ENCODE assay signal across 10 mouse cellular contexts in the genomic region with DNA sequence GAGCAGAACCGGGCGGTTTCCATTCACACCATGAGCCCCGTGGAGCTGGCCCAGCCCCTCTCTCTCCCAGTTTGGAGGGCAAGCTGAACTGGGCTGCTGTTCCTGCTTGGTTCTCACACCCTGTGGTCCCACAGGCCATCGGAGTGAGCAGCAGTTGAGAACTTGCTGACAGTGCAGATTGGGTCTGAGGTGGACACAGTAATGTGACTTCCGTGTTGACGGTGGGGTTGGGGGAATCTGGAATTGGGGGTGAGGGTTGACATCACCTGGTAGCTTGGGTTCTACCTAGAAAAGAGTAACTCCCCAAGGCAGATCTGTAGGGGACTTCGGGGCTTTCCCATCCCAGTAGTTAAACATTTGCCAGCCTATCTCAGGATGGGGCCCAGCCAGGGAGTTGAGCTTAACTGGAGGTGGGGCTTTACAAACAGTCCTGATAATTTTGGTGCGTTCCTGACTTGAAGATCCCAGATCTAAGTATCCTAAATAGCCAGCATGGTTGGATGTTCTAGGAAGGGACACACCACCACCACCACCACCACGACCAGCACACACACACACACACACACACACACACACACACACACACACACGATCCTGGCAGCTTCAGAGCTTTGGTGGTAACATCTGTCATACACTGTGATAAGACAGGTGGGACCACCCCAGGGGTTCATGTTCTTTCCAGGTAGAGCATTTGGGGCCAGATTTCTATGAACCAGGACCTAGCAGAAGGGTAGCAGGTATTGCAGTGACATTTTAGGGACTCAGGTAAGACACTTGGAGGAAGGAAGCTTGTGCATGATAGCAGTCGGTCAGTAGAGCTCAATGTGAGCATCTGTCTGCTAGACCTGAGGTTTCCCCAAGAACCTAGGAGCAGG. TPM values are rescaled to one million over a fixed set of nuclear protein-coding genes. Genes with fewer than 3 reads are reported as not detected.
A peak's percentile ranks its signal among the peaks of the same experiment; 100 is the strongest.
DNase-seq lines count a peak whose midpoint lies in the region; ATAC-seq and TF ChIP-seq lines count a peak whose summit lies in the region.
"Had no signal": no experiment of that assay in that cellular context is flagged by ENCODE, and none has a peak within 500 bp of the region (broad histone marks: within the 10 kb centered on the region; RNA-seq: fewer than 3 reads in every experiment).

No protein-coding gene starts in this region.

- TF ChIP-seq CTCF in intestine, postnatal 0 days (IDR thresholded peaks at IDR 0.05; ENCODE audit: low read depth) = no peak

- H3K9me3 ChIP-seq in lung, embryonic 16.5 days (ENCODE audit: control insufficient read depth, low read length) = no peaks in the 10 kb centered on the region
- H3K9me3 ChIP-seq in intestine, postnatal 0 days (ENCODE audit: control insufficient read depth) = no peaks in the 10 kb centered on the region
- no peaks in the 10 kb centered on the region for H3K9me3 ChIP-seq in stomach, embryonic 14.5 days (ENCODE audit: control insufficient read depth, low read depth, low read length)
- H3K9me3 ChIP-seq in hindbrain, embryonic 12.5 days (replicated peaks) = no peaks in the 10 kb centered on the region
- no peaks in the 10 kb centered on the region for H3K9me3 ChIP-seq in forebrain, embryonic 12.5 days

- H3K9ac ChIP-seq in lung, embryonic 16.5 days (ENCODE audit: low read length) = peak overlapping the region; percentile 44; the same call in 1 of the 2 replicates
- no peak overlapping the region for H3K9ac ChIP-seq in intestine, postnatal 0 days (ENCODE audit: low read depth, low read length)
- H3K9ac ChIP-seq in stomach, embryonic 14.5 days (replicated peaks; ENCODE audit: low read depth, low read length) = no peak overlapping the region
- H3K9ac ChIP-seq in hindbrain, embryonic 12.5 days = no peak overlapping the region
- no peak overlapping the region for H3K9ac ChIP-seq in forebrain, embryonic 12.5 days
- H3K9ac ChIP-seq: forebrain, postnatal 0 days had no signal

- H3K27me3 ChIP-seq in lung, embryonic 16.5 days (ENCODE audit: control insufficient read depth, insufficient read depth, low read depth, low read length) = no peaks in the 10 kb centered on the region
- no peaks in the 10 kb centered on the region for H3K27me3 ChIP-seq in intestine, postnatal 0 days (replicated peaks; ENCODE audit: control insufficient read depth, insufficient read depth, low read length)
- H3K27me3 ChIP-seq in stomach, embryonic 14.5 days (ENCODE audit: control insufficient read depth, insufficient read depth, low read length) = no peaks in the 10 kb centered on the region
- H3K27me3 ChIP-seq in hindbrain, embryonic 12.5 days = no peaks in the 10 kb centered on the region
- H3K27me3 ChIP-seq in forebrain, embryonic 12.5 days = no peaks in the 10 kb centered on the region

- no peak for ATAC-seq in lung, embryonic 16.5 days (ENCODE audit: low read depth)
- peak; percentile 59; the same call in 1 of the 2 replicates for ATAC-seq in intestine, postnatal 0 days
- ATAC-seq in stomach, embryonic 14.5 days (ENCODE audit: insufficient number of reproducible peaks, insufficient read depth, low FRiP score, low read depth) = peak; percentile 24; the same call in 1 of the 2 replicates
- no peak for ATAC-seq in hindbrain, embryonic 12.5 days (ENCODE audit: low FRiP score)
- ATAC-seq in forebrain, embryonic 12.5 days (ENCODE audit: low FRiP score) = no peak
- ATAC-seq: forebrain, postnatal 0 days had no signal

- peaks cover 14% of the 10 kb centered on the region; the same call in 1 of the 2 replicates for H3K36me3 ChIP-seq in lung, embryonic 16.5 days (ENCODE audit: control insufficient read depth, insufficient read depth, low read length)
- no peaks in the 10 kb centered on the region; the same call in 1 of the 2 replicates for H3K36me3 ChIP-seq in intestine, postnatal 0 days (ENCODE audit: control insufficient read depth, insufficient read depth)
- H3K36me3 ChIP-seq in stomach, embryonic 14.5 days (ENCODE audit: control insufficient read depth, insufficient read depth, low read length) = peaks cover 15% of the 10 kb centered on the region; the same call in 1 of the 2 replicates
- H3K36me3 ChIP-seq in hindbrain, embryonic 12.5 days = no peaks in the 10 kb centered on the region
- no peaks in the 10 kb centered on the region for H3K36me3 ChIP-seq in forebrain, embryonic 12.5 days (replicated peaks)

- peak overlapping the region; percentile 63 for H3K27ac ChIP-seq in lung, embryonic 16.5 days (ENCODE audit: low read length)
- no peak overlapping the region for H3K27ac ChIP-seq in intestine, postnatal 0 days (ENCODE audit: low read depth, low read length)
- H3K27ac ChIP-seq in stomach, embryonic 14.5 days (ENCODE audit: low read length) = peak overlapping the region; percentile 73
- no peak overlapping the region for H3K27ac ChIP-seq in hindbrain, embryonic 12.5 days
- H3K27ac ChIP-seq in forebrain, embryonic 12.5 days = no peak overlapping the region

- H3K4me1 ChIP-seq in lung, embryonic 16.5 days (replicated peaks; ENCODE audit: control insufficient read depth, insufficient read depth, low read length) = peaks cover 26% of the 10 kb centered on the region
- H3K4me1 ChIP-seq in intestine, postnatal 0 days (replicated peaks; ENCODE audit: control insufficient read depth, insufficient read depth, low read length) = peaks cover 11% of the 10 kb centered on the region; the same call in 1 of the 2 replicates
- peaks cover 23% of the 10 kb centered on the region for H3K4me1 ChIP-seq in stomach, embryonic 14.5 days (ENCODE audit: control insufficient read depth, insufficient read depth, low read length)
- H3K4me1 ChIP-seq in hindbrain, embryonic 12.5 days = peaks cover 15% of the 10 kb centered on the region
- peaks cover 6% of the 10 kb centered on the region; the same call in 1 of the 2 replicates for H3K4me1 ChIP-seq in forebrain, embryonic 12.5 days

- WGBS in lung, embryonic 16.5 days = 29% methylated on average over 11 of the region's 11 CpGs
- 25% methylated on average over 11 of the region's 11 CpGs for WGBS in intestine, postnatal 0 days
- WGBS in stomach, embryonic 14.5 days = 45% methylated on average over 11 of the region's 11 CpGs
- 69% methylated on average over 11 of the region's 11 CpGs for WGBS in hindbrain, embryonic 12.5 days
- WGBS in forebrain, embryonic 12.5 days = 82% methylated on average over 11 of the region's 11 CpGs

- no peak overlapping the region for H3K4me3 ChIP-seq in lung, embryonic 16.5 days (ENCODE audit: low read length)
- H3K4me3 ChIP-seq in intestine, postnatal 0 days (ENCODE audit: low read depth, low read length) = no peak overlapping the region
- no peak overlapping the region for H3K4me3 ChIP-seq in stomach, embryonic 14.5 days (ENCODE audit: low read depth, low read length)
- H3K4me3 ChIP-seq in hindbrain, embryonic 12.5 days = no peak overlapping the region
- no peak overlapping the region for H3K4me3 ChIP-seq in forebrain, embryonic 12.5 days (replicated peaks)
- H3K4me3 ChIP-seq: myocyte had no signal

- DNase-seq in cerebellum, adult 11-12 months = peak; percentile 75
- DNase-seq in cerebellum, postnatal 4 days (ENCODE audit: low spot score in 2 of 2) = no peak
- no peak for DNase-seq in lung, adult 18-20 months
- DNase-seq: forebrain, postnatal 0 days had no signal

- peak overlapping the region; percentile 12; the same call in 1 of the 2 replicates for H3K4me2 ChIP-seq in lung, embryonic 16.5 days (ENCODE audit: low read depth, low read length)
- H3K4me2 ChIP-seq in intestine, postnatal 0 days (replicated peaks; ENCODE audit: low read depth) = peak overlapping the region; percentile 44
- H3K4me2 ChIP-seq in stomach, embryonic 14.5 days (replicated peaks; ENCODE audit: low read depth, low read length) = no peak overlapping the region; the same call in 1 of the 2 replicates
- no peak overlapping the region for H3K4me2 ChIP-seq in hindbrain, embryonic 12.5 days (replicated peaks)
- no peak overlapping the region for H3K4me2 ChIP-seq in forebrain, embryonic 12.5 days

RNA-seq across cellular contexts. Expression of a gene that starts 16.6 kb away (rescaled TPM):
- polyA plus RNA-seq in lung, embryonic 16.5 days (2015; fragmentation: Nextera tagmentation; extraction: Ambion mirVana) = 30.7 and 33.2 TPM in 2 replicates
- 2.3 and 2.8 TPM in 2 replicates for polyA plus RNA-seq in intestine, postnatal 0 days (2015; fragmentation: Nextera tagmentation; extraction: Ambion mirVana)
- 23.5 and 27.2 TPM in 2 replicates for polyA plus RNA-seq in stomach, embryonic 14.5 days (2014; fragmentation: Nextera tagmentation; extraction: Ambion mirVana)
- 29.7 and 30.0 TPM in 2 replicates for polyA plus RNA-seq in hindbrain, embryonic 12.5 days (2016; fragmentation: Nextera tagmentation; extraction: Ambion mirVana)
- polyA plus RNA-seq in forebrain, embryonic 12.5 days (2016; fragmentation: Nextera tagmentation; extraction: Ambion mirVana) = 8.4 and 10.8 TPM in 2 replicates

RNA-seq across cellular contexts. Expression of a gene that starts 22.2 kb away (rescaled TPM):
- 1.4 and 1.7 TPM in 2 replicates for polyA plus RNA-seq in lung, embryonic 16.5 days (2015; fragmentation: Nextera tagmentation; extraction: Ambion mirVana)
- polyA plus RNA-seq in intestine, postnatal 0 days (2015; fragmentation: Nextera tagmentation; extraction: Ambion mirVana) = 2.2 and 2.3 TPM in 2 replicates
- 0.90 and 1.1 TPM in 2 replicates for polyA plus RNA-seq in stomach, embryonic 14.5 days (2014; fragmentation: Nextera tagmentation; extraction: Ambion mirVana)
- 0.79 and 1.1 TPM in 2 replicates for polyA plus RNA-seq in hindbrain, embryonic 12.5 days (2016; fragmentation: Nextera tagmentation; extraction: Ambion mirVana)
- 0.44 and 0.68 TPM in 2 replicates for polyA plus RNA-seq in forebrain, embryonic 12.5 days (2016; fragmentation: Nextera tagmentation; extraction: Ambion mirVana)

Comparison
In these comparisons a context has a peak if more than half of its experiments do, and no peak if none do; other contexts are left out.
1. ATAC-seq: peak in intestine, postnatal 0 days (single experiment) and stomach, embryonic 14.5 days (single experiment); none in lung, embryonic 16.5 days (single experiment), hindbrain, embryonic 12.5 days (single experiment) and forebrain, embryonic 12.5 days (single experiment).
2. H3K27ac ChIP-seq: peak in lung, embryonic 16.5 days (single experiment) and stomach, embryonic 14.5 days (single experiment); none in intestine, postnatal 0 days (single experiment), hindbrain, embryonic 12.5 days (single experiment) and forebrain, embryonic 12.5 days (single experiment).
3. H3K4me2 ChIP-seq: peak in lung, embryonic 16.5 days (single experiment) and intestine, postnatal 0 days (single experiment); none in stomach, embryonic 14.5 days (single experiment), hindbrain, embryonic 12.5 days (single experiment) and forebrain, embryonic 12.5 days (single experiment).